Mouse (Mus musculus) heart, adult 2 months (tissue): Measurements from ENCODE around the gene Wdr24.

Source experiments
- CTCF ChIP-seq: fragments of 200-600 bp; IDR thresholded peaks from 2 replicates; pipeline ENCODE4 v1.8.1; 2022; ENCODE audit warnings: antibody characterized with exemption, mild to moderate bottlenecking, moderate library complexity
- POLR2A ChIP-seq: fragments of 200-500 bp; IDR thresholded peaks from 2 replicates; pipeline ENCODE4 v1.6.1; 2011; ENCODE audit warnings: mild to moderate bottlenecking, low read depth, low read length, control low read depth; ENCODE audit not compliant: insufficient read depth

GRCm38 (mm10) chr17:25802825-25803517 is 20.5 kb upstream of the Wdr24 start:
- TF ChIP-seq CTCF (no peak), POLR2A (no peak)
